Mouse (Mus musculus): ENCODE measurements at regions not wholly inside any gene's neighbourhood (a gene's known extent, or its start where the extent isn't known, plus 50 kb on each side); places are given as distances from the start of the nearest gene placed in this dataset.

GRCm38 (mm10) chr14:101382838-101383237, 182.7 kb upstream of the Prr30 start:
- no peak for DNase-seq (ENCODE audit: low read depth, low spot score)

- DNase-seq (ENCODE audit: low read depth, low spot score) = no peak
Observed at GRCm38 (mm10) chr14:101381943-101382342, 181.8 kb upstream of the Prr30 start.

GRCm38 (mm10) chr14:101379663-101380006, 179.5 kb upstream of the Prr30 start:
- no peak for DNase-seq (ENCODE audit: low read depth, low spot score)

- DNase-seq (ENCODE audit: low read depth, low spot score) = peak; percentile 36
Observed at GRCm38 (mm10) chr14:101378965-101379662, 179.0 kb upstream of the Prr30 start.

GRCm38 (mm10) chr14:101378545-101378944, 178.4 kb upstream of the Prr30 start:
- DNase-seq (ENCODE audit: low read depth, low spot score) = no peak

GRCm38 (mm10) chr14:101376690-101377089, 176.6 kb upstream of the Prr30 start:
- DNase-seq (ENCODE audit: low read depth, low spot score) = no peak

GRCm38 (mm10) chr14:101375833-101376232, 175.7 kb upstream of the Prr30 start:
- DNase-seq (ENCODE audit: low read depth, low spot score) = no peak

- DNase-seq (ENCODE audit: low read depth, low spot score) = no peak
Observed at GRCm38 (mm10) chr14:101373864-101374263, 173.7 kb upstream of the Prr30 start.

- DNase-seq (ENCODE audit: low read depth, low spot score) = no peak
Observed at GRCm38 (mm10) chr14:101359860-101360259, 159.7 kb upstream of the Prr30 start.

GRCm38 (mm10) chr14:101353009-101353378, 152.9 kb upstream of the Prr30 start:
- DNase-seq (ENCODE audit: low read depth, low spot score) = no peak

GRCm38 (mm10) chr14:101352046-101353008, 152.2 kb upstream of the Prr30 start:
- peak; percentile 44 for DNase-seq (ENCODE audit: low read depth, low spot score)

GRCm38 (mm10) chr14:101340331-101340730, 140.2 kb upstream of the Prr30 start:
- DNase-seq (ENCODE audit: low read depth, low spot score) = no peak

- no peak for DNase-seq (ENCODE audit: low read depth, low spot score)
Observed at GRCm38 (mm10) chr14:101332015-101332414, 131.9 kb upstream of the Prr30 start.

- no peak for DNase-seq (ENCODE audit: low read depth, low spot score)
Observed at GRCm38 (mm10) chr14:101327421-101327820, 127.3 kb upstream of the Prr30 start.

- DNase-seq (ENCODE audit: low read depth, low spot score) = no peak
Observed at GRCm38 (mm10) chr14:101326477-101326941, 126.4 kb upstream of the Prr30 start.

GRCm38 (mm10) chr14:101323361-101323760, 123.2 kb upstream of the Prr30 start:
- DNase-seq (ENCODE audit: low read depth, low spot score) = no peak

GRCm38 (mm10) chr14:101307920-101308319, 107.8 kb upstream of the Prr30 start:
- peak; percentile 24 for DNase-seq (ENCODE audit: low read depth, low spot score)

GRCm38 (mm10) chr14:101304487-101305032, 104.4 kb upstream of the Prr30 start:
- DNase-seq (ENCODE audit: low read depth, low spot score) = no peak

- DNase-seq (ENCODE audit: low read depth, low spot score) = no peak
Observed at GRCm38 (mm10) chr14:101297841-101298240, 97.7 kb upstream of the Prr30 start.

- DNase-seq (ENCODE audit: low read depth, low spot score) = peak; percentile 28
Observed at GRCm38 (mm10) chr14:101294693-101295092, 94.6 kb upstream of the Prr30 start.

GRCm38 (mm10) chr14:101287755-101288154, 87.6 kb upstream of the Prr30 start:
- no peak for DNase-seq (ENCODE audit: low read depth, low spot score)

- no peak for DNase-seq (ENCODE audit: low read depth, low spot score)
Observed at GRCm38 (mm10) chr14:101269048-101269789, 69.1 kb upstream of the Prr30 start.
